Mouse (Mus musculus) kidney, postnatal 25 days (tissue): ENCODE results near the gene Hmga1b.
"Not testable (repeated sequence)": the region's sequence is repeated elsewhere in the genome, so short reads cannot be mapped to it uniquely, and the experiment has no call there.

Experiments used
- DNase-seq, 2 experiments: peaks; one replicate each; pipeline ENCODE4 v3.0.0; 2021; ENCODE audit warnings: mixed read lengths in 2 of 2

Hmga1b gene

DNA sequence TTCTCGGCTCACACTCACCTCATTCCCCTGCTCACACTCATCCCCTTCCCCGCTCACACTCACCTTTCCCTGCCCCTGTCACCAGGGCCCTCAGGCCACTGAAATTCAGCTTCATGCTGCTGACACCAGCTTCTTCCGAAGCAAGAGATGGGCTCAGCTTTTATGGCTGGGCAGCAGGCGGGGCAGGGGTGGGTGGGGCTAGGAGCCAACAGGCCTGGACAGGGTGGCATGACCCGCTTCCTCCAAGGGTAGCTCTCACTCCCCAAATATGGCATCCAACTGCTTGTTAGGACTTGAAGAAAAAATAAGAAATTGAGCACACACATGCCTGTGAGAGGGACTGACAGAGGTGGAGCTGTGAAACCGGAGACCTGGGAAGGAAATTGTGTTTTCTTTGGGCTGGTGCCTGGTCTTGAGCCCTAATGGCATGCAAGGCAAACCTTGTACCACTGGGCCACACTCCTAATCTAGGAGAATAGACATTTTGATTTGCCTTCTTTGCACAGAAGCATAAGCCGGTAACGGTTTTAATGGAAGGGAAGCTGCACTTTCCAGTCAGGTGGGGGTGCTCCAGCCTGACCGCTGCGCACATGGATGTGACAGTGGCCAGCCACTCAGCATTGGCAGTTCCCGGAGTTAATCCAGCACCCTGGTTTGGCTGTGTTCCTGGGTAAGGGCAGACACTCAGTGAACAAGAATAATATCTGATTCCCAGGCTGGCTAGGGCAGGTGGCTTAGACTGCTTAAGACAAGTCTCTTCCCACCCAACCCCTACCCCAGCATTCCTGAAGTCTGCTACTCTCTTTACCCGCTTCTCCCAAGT is 30.5 kb upstream of the Hmga1b start, which contains the start of gene Cbr2:
TSS of gene Cbr2 (minus strand) at position 257 of the 823 bp plus-strand sequence.
- DNase-seq: peak; percentile 49 to 53

DNA sequence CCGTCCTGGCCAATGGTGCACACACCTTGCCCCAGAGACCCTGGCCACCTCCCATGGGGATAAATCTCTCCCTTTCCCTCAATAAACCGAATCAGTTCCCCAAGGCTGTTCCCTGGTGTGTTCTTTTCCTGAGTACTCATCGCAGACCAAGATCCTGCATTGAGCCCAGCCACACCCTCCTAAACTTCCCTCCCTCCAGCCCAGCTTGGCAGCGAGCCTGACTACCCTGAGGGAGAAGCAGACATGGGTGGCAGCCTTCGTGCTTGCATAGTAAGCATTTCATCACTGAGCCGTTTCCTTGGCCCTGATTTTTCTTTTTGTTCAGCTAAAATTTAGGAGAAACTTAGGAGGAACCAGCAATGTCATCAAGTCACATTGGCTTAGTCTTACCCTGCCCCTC is 29.1 kb upstream of the Hmga1b start:
- DNase-seq: peak; percentile 74 to 85

DNA sequence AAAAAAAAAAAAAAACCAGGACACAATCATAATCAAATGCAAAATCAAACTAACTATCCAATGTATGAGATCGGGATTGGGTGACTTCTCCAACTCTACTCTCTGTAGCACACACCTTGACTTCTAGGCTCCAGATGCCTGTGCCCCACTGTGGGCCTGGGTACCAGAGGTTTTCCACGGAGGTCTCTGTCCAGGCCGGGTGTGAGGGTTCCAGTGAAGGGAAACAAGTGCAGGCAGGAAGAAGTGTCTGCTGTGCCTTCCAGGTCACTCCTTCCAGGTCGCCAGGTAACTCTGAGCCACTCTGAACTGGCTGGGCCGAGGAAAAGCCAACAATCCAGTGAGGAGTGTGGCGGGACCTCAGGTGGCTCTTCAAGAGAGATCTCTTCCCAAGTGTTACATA is 26.2 kb upstream of the Hmga1b start:
- DNase-seq: no peak

DNA sequence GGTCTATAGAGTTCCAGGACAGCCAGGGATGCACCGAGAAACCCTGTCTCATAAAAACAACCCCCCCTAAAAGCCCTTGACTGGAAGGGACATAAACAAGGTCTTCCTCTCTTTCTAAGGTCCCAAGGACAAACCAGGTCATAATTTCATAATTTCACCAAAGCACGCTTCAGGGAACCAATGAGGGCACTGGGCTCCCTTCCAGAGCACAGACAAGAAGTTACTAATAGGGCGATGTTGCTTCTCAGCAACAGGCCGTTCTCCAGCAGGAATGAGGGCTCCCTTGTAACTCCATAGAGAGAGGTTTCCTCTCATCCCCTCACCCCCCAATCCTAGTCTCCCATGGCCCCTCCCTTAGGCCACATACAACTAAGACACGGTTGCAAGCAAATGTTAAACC is 21.6 kb upstream of the Hmga1b start:
- DNase-seq: no peak

DNA sequence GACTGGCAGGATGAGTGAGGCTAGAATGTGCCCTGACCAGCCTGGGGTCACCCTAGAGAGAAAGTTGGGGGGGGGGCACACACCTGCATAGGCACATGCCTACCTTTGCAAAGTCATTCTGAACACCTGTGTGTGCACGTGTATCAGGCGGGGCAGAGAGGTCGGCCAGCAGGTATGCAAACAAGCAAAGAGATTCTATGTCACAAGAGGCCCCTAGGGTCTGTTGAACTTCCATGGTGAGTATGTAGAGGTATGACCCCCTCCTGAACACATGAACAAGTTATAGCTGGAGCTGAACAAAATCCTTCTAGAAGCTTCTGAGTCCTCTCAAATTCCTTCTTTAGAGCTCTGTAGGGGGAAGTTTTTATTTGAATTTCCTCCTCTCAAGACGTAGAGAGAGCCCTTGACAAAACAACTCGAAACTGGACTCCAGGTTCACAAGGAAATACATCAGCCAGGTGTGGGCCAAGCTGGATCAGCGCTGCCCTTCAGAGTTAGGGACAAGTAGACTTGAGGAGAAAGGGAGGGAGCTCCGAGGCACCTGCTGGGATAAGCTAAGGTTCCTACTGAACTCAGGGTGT is 18.4 kb upstream of the Hmga1b start:
- no peak for DNase-seq

DNA sequence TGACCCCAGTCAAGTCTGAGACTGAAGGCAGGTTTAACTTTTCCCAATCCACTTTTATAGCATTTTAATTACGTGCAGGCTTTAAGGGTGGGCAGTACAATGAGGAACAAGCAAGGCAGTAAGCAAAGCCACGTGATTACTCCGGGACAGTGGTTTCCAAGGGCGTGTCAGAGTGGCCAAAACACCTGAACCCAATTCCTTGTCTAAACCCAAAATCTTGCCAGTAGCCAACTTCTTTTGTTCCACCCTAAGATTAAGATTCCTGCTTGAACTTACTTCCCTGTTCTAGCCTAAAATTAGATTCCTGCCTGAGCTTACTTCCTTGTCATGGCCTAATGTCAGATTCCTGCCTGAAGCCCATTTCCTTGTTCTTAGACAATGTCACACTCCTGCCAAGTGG is 14.6 kb upstream of the Hmga1b start:
- DNase-seq: peak in 1 of 2 experiments; percentile 49

DNA sequence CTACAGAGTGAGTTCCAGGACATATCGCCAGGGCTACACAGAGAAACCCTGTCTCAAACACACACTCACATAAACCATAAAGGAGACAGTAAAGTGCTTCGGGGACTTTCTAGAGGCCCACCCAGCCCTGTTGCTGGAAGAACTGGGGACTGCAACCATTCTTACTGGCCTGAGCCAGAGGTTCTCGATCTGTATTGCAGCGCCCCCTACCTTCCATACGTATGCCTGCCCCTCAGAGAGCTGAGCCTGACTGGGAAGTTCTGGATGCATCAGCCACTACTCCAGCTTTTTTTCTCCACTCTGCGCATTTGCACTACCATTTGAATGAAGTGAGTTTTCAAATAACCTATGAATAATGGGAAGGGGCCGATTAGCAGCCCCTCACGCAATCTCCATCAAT is 13.2 kb upstream of the Hmga1b start:
- DNase-seq: peak; percentile 61 to 66

DNA sequence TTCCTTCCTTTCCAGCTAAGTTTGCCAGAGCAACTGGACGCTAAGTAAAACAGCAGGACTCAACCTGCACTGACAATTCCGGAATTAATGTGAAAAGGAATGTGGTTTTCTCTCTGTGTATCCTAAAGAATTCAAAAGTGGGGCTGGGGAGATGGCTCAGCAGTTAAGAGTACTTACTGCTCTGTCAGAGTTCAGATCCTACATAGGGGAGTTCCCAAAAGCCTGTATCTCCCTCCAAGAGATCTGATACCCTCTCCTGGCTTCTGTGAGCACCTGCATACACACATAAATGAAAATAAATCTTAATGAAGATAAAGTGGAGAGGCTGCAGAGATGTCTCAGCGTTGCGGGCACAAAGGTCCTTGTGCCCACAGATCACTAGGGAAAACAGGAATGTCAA is 11.0 kb upstream of the Hmga1b start:
- DNase-seq: no peak

DNA sequence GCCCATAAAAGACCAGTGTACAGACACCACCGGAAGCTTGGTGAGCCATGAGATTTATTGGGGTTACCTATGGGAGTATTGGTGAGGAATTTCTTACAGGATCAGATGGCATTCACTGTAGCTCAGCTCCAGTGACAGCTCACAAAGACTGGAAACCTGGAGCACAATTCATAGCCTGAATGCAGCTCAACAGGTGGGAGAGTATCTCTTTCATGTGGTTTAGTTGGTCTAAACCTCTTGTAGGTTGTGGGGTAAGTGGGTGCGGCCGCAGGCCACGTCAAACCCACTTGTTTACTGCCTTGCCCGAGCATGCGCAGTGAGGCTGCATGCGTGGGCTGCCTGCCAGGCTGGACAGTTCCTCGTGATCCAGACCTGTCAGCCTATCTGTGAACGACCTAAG is 2.4 kb upstream of the Hmga1b start:
- peak in 1 of 2 experiments; percentile 39 for DNase-seq

DNA sequence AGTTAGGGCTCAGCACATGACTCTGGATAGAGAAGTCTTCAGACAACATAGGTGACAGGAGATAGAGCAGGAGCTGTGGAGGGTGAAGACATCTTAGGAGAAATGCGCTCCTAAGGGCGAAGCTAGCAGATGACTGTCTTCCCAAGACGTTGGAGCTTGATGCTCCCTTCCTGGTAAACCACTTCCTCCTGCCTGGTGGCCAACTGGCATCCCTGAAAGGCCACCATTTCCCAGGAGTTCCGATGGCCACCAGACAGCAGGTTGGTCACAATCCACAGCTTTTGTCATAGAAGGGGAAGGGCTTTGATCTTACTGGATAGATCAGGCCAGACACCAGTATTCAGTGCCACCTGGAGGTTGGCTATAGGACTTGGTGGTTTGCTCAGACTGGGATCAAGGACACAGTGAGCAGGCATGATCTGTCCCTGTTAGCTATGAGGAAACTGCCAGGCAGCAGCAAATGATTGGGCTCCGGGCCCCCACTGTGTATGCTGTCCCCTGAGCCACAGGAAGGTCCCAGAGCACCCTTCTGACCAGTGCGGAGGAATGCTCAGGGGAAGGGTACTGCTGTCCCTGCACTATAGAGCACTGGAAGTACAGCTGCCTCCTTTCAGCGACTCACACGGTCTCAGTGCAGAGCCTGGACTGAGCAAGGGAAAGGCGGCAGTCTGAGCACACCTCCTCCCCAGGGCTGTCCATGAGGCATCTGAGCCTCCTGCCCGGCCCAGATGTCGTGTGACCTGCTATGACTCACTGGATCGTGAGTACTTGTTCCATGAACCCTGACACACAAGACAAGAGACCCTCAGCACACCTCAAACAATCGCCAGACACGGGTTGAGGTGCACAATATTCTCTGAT is 553 bp upstream of the Hmga1b start:
- DNase-seq: peak in 1 of 2 experiments; percentile 28

DNA sequence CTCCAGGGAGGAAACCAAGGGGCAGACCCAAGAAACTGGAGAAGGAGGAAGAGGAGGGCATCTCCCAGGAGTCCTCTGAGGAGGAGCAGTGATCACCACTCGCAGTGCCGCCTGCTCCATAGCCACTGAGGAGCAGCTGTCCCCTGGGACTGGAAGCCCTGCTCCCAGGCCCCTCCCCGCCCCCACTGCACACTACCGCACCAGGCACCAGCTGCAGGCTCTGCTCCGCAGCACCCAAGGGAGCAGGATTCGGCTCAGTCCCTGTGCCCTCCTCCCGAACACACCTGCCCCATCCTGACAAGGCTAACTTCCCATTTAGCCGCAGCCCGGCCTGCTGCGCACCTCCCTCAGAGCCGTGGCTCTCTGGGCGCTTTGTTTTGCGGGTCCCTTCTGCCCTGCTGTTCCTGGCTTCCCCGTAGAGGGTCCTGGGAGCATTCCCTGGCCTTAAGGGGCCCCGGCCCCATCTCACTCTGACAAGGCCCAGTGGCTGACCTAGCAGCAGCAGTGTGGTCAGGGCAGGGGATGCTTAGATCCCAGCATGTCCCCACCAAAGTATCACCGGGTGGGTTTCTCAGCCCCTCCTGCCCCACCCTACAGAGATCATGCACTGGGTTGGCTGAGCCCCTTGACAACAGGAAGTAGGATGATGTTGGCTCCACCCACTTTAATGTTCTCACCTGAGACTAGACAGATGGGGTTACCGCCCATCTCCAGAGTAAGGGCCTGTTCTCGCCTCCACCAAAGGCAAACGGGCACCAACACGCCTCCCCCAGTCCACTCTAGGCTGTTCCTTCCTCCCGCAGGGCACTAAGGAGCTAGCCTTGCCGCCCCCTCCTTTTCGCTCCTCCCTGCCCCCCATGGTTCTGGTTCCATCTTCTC is 766 bp downstream of the Hmga1b start:
- DNase-seq: not testable (repeated sequence)

DNA sequence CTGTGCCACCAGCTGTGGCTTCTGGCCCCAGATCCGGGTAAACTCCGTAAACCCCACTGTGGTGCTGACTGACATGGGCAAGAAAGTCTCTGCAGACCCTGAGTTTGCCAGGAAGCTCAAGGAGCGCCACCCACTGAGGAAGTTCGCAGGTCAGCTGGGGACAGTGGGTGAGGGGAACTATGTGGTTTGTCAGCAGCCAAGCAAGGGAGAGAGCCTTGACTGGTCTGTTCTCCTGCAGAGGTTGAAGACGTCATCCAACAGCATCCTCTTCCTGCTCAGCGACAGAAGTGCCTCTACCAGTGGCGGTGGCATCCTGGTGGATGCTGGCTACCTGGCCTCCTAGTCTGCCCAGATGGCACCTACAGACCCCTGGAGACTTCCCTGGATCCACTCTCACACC is 4.4 kb downstream of the Hmga1b start:
- peak in 1 of 2 experiments; percentile 9 for DNase-seq

DNA sequence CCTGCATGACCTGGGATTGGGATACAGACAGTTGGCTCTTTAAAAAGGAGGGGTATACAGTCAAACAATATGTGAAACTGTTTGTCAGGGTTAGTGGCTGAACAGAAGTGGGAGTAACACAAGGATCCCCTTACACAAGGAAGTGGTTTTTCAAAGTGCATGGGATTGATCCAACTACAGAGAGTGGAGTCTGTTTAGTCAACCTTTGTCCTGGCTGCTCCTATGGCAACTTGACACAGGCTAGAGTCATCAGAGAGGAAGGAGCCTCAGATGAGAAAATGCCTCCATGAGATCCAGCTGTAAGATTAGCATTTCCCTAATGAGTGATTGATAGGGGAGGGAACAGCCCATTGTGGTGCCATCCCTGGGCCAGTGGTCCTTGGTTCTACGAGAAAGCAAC is 5.6 kb downstream of the Hmga1b start:
- no peak for DNase-seq

DNA sequence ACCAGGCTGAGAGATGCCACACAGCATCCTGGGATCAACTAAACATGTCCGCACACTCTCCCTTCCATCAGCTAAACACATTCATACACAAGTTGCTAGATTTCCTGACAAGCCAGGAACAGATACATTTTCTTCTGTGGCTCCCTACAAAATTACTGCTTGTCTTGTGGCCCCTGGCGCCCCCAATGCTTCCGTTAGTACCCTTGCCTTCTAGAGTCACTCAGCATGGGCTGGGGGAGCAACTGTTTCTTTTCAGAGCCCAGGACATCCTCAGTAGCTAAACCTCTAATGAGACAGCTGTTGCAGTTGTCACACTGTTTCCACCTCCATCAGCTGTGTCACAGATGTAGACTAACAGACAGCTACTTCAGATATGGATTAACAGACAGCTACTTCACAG is 10.2 kb downstream of the Hmga1b start:
- DNase-seq: peak in 1 of 2 experiments; percentile 22

DNA sequence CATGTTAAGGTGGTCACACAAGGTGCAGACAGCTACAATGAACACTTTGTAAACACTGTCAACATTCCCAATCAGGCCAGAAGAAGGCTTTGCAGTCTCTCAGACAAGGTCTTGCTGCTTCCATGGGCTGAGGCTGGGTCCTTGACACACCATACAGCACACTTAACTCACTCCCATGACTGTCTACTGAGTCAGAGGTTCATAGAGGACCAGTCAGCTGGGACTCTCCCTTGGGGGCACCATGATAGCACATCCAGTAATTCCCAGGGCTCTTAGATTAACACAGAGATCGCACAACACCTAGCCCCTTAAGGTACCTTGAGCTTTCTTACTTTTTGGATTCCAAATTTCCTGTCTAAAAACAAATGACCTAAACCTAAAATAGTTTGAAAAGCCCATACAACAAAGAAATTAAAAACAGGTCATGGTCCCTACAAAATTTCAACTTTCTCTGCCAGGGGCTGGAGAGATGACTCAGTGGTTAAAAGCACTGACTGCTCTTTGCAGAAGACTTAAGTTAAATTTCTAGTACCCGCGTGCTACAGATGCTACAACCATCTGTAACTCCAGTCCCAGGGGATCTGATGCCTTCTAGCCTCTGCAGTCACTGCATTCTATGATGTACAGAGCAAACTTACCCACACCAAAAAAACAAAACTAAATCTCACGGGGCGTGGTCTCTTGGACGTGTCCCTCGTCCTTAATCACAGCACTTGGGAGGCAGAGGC is 11.0 kb downstream of the Hmga1b start:
- DNase-seq: peak in 1 of 2 experiments; percentile 3

DNA sequence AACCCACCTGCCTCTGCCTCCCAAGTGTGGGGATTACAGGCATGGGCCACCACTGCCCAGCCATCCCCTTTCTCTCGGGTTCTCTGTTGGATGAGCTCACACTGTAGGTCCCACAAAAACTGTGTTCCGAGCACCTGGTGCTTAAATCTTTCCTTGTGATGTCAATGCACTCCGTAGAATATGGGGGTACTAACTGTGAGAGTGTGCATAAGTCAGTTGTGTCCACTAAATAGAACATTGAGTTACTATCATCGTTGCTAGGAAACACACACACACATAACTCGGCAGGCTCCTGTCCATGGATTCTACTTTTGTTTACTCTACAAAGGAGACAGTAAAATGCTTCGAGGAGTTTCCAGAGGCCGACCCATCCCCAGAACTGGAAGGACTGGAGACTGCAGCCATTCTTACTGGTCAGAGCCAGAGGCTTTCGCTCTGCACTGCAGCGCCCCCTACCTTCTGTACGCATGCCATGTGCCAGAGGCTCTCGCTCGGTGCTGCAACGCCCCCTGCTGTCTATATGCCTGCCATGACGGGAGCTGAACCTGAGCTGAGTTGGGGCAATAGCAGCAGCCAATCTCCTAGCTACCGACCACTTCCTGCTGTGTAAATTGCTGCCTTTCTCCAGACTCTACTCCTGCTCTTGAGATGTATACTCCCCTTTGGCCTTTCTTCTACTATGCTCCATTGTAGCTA is 13.3 kb downstream of the Hmga1b start:
- peak; percentile 94 to 98 for DNase-seq

DNA sequence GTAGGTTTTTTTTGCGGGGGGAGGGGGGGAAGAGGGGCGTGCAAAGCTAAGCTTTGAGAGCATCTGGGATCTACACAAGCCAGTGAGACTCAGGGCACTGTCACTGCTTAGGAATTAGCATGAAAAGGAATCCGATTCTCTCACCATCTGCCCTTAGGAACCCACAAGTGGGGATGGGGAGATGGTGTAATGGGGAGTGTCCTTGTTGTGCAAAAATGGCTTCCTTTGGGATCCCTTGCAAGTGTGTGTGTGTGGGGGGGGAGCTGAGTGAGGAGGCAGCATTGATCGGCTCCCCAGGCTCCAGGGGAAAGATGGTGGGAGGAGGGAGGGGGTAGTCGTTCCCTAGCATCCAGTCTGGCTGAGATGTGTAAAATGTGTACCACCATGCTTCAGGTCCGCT is 14.5 kb downstream of the Hmga1b start:
- DNase-seq: peak in 1 of 2 experiments; percentile 6

DNA sequence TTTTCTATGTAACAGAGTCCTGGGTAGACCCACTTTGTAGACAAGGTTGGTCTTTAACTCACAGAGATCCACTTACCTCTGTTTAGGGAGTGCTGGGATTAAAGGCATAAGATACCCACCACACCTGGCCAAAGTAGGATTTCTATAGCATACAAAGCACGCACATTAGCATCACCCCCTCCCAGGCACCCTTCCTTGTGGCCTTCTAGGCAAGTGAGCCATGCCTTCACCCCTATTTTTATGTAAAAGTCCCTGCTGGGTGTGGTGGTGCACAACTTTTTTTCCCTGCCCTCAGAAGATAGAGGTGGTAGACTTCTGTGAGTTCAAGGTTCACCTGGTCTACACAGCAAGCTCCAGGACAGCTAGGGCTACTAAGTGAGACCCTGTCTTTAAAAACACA is 17.3 kb downstream of the Hmga1b start:
- no peak for DNase-seq

DNA sequence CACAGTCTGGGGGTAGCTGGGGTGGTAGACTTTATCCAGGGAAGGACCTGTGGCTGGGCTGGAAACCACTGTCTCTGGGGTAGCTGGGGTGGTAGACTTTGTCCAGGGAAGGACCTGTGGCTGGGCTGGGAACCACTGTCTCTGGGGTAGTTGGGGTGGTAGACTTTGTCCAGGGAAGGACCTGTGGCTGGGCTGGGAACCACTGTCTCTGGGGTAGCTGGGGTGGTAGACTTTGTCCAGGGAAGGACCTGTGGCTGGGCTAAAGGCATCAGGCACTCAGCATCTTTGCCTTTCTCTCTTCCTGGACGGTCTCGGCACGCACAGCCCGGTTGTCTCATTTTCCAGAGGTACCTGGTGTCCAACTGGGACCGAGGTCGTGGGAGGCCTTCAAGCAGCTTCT is 18.8 kb downstream of the Hmga1b start:
- DNase-seq: peak in 1 of 2 experiments; percentile 72

DNA sequence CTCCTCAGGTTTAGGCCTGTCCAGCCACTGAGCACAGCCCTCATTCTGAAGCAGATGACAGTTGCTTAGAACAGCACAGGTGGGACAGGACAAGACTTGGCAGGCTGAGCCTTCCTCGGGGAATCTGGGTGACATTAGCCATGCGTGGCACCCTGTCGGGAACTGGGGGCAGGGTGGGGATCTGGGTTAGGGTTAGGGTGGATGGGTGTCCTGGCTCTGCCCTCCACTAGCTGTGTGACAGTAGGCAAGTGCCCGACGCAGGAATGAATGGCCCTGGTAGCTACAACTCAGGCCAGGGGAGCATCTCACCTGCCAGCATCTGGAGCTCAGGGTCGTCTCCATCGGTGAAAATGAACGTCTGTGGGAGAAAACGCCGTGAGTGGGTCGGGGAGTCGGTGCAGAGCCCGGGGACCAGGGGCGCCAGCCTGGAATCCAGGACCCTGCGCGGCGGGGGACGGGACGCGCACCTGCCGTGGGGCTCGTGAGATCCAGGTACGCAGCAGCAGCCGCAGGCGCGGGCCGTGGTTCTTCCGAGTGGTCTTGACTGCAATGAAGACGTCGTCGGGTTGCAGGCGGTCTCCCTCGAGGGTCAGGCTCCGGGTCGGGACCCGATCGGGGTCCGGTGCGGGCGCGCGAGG is 21.0 kb downstream of the Hmga1b start:
- DNase-seq: peak in 1 of 2 experiments; percentile 52
